Mouse (Mus musculus): Measurements from ENCODE around the gene Wdhd1.

Gene Wdhd1

GRCm38 (mm10) chr14:47222631-47223450 lies 53.8 kb downstream of the Wdhd1 start:
- DNase-seq (ENCODE audit: low read depth, low spot score) = no peak

GRCm38 (mm10) chr14:47221567-47221966 lies 55.1 kb downstream of the Wdhd1 start:
- DNase-seq (ENCODE audit: low read depth, low spot score) = no peak

DNA sequence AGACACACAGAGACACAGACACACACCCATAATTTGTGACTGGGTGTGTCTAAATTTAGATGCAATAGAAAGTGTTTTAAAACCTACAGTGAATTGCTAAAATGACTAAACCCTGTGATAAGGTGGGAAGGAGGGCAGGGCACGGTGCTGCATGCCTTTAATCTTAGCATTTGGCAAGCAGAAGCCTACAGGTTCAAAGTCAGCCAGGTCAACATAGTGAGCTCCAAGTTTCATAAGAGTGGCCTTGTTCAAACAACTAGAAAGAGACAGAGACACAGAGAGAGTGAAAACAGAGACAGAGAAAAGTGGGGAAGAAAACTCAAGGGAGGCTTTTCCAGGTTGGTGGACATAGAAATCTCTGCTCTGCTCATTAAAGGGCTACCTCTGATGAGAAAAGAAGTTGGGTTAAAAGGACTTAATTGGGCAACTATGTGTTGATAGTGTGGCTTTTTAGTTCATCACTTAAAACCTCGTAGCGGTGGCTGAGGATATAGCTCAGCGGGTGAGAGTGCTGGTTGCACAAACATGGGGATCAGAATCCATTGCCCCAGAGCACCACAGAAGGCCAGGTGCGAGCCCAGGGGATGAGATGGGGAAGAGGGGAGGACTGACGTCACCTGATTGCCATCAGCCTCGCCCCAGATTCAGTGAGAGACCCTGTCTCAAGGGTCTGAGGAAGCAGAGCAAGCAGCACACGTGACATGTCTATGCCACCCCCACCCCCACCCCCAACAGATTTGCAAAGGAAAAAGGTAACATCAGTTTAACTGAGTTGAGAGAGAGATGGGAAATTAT lies 56.2 kb downstream of the Wdhd1 start:
- no peak for DNase-seq (ENCODE audit: low read depth, low spot score)

GRCm38 (mm10) chr14:47218766-47219606 lies 57.7 kb downstream of the Wdhd1 start:
- no peak for DNase-seq (ENCODE audit: low read depth, low spot score)

DNA sequence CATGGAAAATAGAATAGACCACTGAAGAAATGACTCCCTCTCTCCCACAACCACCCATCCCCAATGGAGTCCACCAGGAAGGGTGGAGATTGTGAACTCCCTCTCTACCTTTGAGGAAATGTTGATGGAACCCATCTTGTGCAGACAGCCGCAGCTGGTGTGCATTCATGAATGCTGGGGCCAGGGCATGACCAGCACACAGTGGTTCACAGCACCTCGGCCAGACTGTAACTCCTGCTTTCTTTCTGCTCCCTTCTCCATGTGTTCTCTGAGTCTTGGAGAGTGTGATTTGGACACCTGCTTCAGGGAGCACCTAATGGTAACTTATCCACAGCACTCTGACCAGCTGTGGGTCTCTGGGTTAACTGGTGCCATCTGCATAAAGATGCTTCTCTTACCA lies 60.1 kb downstream of the Wdhd1 start:
- no peak for DNase-seq (ENCODE audit: low read depth, low spot score)

- DNase-seq (ENCODE audit: low read depth, low spot score) = no peak
Observed at GRCm38 (mm10) chr14:47214367-47214766, 62.3 kb downstream of the Wdhd1 start.

GRCm38 (mm10) chr14:47213305-47213704 lies 63.4 kb downstream of the Wdhd1 start:
- no peak for DNase-seq (ENCODE audit: low read depth, low spot score)

DNA sequence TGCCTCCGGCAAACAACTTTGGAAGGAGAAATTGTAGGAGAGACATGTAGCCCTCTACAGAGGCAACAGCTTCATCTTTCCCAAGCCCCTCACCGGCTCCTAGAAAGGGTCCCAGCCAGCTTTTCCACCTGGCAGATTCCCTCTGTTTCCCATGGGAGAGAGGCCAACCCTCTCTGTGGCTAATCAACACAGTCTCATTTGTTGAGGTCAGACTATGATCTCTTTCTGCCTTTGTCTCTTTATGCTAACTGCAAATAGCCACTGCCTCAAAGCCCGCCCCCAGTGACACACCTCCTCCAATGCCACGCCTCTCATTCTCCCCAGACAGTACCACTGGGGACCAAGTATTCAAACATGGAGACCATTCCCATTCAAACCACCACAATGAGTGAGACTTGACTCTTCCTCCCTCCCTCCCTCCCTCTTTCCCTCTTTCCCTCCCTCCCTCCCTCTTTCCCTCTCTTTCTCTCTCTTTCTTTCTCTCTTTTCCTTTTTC lies 66.9 kb downstream of the Wdhd1 start:
- DNase-seq (ENCODE audit: low read depth, low spot score) = no peak

DNA sequence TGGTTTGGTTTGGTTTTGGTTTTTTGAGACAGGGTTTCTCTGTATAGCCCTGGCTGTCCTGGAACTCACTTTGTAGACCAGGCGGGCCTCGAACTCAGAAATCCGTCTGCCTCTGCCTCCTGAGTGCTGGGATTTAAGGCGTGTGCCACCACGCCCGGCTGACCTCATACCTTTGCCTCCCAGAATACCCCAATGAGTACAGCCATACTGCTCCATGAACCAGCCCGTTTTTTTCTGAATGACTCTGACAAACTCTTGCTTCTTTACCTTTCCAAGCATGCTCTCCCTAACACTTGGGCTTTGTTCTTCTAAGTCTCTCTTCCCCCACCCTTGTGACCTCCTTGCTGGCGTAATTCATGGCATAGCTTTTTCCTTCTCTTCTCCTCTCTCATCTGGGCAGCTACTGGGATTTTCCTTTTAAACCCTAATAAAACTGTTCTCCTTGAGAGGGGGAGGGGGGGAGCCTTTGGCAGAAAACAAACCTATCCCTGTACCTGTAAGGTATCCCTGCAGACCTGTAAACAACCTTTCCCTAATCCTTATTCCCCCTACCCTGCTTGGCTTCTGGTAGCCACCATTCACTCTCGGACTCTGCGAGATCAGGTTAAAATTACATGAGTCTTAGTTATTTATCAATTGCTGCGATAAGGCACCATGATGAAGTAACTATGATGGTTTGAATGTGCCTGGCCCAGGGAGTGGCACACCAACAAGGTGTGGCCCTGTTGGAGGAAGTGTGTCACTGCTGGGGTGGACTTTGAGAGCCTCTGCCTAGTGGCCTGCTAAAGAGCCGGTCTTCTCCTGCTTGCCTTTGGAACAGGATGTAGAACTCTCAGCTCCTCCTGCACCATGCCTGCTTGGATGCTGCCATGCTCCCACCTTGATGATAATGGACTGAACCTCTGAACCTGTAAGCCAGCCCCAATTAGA lies 67.8 kb downstream of the Wdhd1 start:
- no peak for DNase-seq (ENCODE audit: low read depth, low spot score)

DNA sequence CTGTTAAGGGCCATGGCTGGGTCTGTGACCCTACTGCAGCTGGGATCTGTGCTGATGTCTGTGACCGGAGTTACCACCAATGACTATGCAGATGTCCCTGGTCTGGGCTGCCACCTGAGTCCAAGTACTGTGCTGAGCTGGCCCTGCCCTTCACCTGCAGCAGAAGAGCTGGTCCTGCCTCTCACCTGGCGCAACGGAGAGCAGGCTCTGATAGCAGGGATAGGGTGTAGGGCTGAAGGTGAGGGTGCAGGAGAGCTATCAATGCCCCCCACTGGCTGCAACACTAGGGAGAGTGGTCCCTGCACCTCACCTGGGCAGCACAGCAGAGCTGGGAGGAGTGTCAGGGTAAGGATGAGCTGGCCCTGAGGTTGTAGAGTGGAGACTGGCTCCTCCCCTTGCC lies 70.1 kb downstream of the Wdhd1 start:
- no peak for DNase-seq (ENCODE audit: low read depth, low spot score)

- DNase-seq (ENCODE audit: low read depth, low spot score) = no peak
Observed at GRCm38 (mm10) chr14:47205270-47205972, 71.2 kb downstream of the Wdhd1 start.

- no peak for DNase-seq (ENCODE audit: low read depth, low spot score)
Observed at GRCm38 (mm10) chr14:47197340-47197739, 79.3 kb downstream of the Wdhd1 start.

DNA sequence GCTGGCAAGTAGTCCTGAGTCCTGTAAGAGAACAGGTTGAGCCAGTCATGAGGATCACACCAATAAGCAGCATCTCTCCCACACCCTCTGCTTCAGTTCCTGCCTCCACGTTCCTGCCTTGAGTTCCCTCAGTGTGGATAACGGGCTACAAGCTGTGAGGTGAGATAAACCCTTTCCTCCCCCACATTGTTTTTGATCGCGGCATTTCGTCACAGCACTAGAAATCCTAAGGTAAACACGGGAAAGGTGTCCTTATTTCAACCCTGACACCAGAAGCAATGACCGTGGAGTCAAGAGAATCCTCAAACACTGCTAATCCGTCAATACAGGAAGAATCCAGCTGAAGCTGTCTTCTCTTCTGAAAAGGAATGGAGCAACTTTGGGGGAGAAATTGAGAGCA lies 79.9 kb downstream of the Wdhd1 start:
- DNase-seq (ENCODE audit: low read depth, low spot score) = no peak

DNA sequence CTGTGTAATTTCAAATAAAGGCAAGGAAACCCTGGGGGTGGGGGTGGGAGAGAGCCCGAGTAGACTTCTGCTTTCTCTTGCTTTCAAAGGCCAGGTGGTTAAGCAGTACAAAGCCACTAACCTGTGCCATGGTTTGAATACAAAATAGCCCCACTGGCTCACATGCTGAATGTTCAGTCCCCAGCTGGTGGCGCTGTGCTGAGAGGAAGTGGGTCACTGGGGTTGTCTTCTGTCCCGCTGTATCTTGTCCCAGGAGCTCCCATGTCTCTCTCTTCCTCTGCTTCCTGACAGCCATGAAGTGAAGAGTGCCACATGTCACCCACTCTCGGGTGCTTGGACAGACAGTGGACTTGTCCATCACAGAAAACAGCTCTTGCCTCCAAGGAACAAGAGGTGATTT lies 82.6 kb downstream of the Wdhd1 start:
- no peak for DNase-seq (ENCODE audit: low read depth, low spot score)

DNA sequence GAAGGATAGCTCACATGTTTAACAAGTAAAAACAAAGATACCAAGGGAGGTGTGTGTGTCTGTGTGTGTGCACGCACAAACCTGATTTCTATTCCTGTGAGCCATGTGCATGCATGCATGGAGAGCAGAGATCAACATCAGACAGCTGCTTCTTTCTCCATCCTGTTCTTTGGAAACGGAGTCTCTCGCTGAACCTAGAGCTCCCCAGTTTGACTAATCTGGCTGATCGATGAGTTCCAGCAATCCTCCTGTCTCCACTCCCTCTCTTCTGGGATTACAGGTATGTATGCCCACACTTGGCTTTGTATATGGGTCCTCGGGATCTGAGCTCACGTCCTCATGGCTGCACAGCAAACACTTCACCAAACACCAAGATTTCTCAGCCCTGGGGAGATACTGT lies 83.2 kb downstream of the Wdhd1 start:
- no peak for DNase-seq (ENCODE audit: low read depth, low spot score)

DNA sequence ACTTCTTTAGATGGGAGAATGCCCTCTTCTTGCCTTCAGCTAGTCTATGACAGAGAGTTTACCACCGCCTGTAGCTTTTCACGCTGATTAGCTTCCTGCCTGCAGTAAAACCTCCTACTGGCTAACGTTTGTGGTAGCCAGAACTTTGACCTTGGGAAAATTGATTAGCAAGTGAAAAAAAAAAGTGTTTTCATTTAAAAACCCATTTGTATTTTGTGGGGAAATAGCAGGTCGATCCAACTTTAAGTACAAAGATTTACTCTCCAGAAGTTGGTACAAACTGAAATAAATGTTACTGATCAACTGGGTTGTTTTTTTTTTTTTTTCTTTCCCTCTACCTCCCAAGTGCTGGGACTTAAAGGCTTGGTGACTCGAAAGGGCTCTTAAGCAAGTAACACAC lies 84.8 kb downstream of the Wdhd1 start:
- DNase-seq (ENCODE audit: low read depth, low spot score) = no peak

All from embryo, embryonic 11.5 days (tissue).